Mouse (Mus musculus) limb, embryonic 12.5 days (tissue): ENCODE measurements around the gene Tmed5. TPM values are rescaled to one million over a fixed set of nuclear protein-coding genes. Genes with fewer than 3 reads are reported as not detected.
"Not testable (repeated sequence)": the region's sequence is repeated elsewhere in the genome, so short reads cannot be mapped to it uniquely, and the experiment has no call there.

Source experiments
- ATAC-seq: fragments of 200-750 bp; cut with Nextera tagmentation; 2 replicates; pipeline ENCODE4 v1.8.0; 2017; ENCODE audit warnings: low read depth, moderate TSS enrichment; ENCODE audit not compliant: insufficient number of reproducible peaks, insufficient read depth, low FRiP score, low TSS enrichment
- H3K27ac ChIP-seq: fragments of 300-500 bp; sonication (generic); 2 replicates; pipeline ENCODE4 v1.5.1; 2016; ENCODE audit warnings: mild to moderate bottlenecking, moderate library complexity
- H3K27me3 ChIP-seq: fragments of 300-500 bp; sonication (generic); 2 replicates; pipeline ENCODE4 v1.6.1; 2016; ENCODE audit warnings: mild to moderate bottlenecking, moderate library complexity
- H3K36me3 ChIP-seq: fragments of 300-500 bp; sonication (generic); 2 replicates; pipeline ENCODE4 v1.6.1; 2016; ENCODE audit warnings: mild to moderate bottlenecking, moderate library complexity
- H3K4me1 ChIP-seq: fragments of 300-500 bp; sonication (generic); replicated peaks from 2 replicates; pipeline ENCODE4 v1.6.1; 2016
- H3K4me2 ChIP-seq: fragments of 300-500 bp; sonication (generic); 2 replicates; pipeline ENCODE4 v1.6.1; 2016; ENCODE audit warnings: mild to moderate bottlenecking, moderate library complexity
- H3K4me3 ChIP-seq: fragments of 300-500 bp; sonication (generic); replicated peaks from 2 replicates; pipeline ENCODE4 v1.5.1; 2016; ENCODE audit warnings: mild to moderate bottlenecking
- H3K9ac ChIP-seq: fragments of 300-500 bp; sonication (generic); replicated peaks from 2 replicates; pipeline ENCODE4 v1.6.1; 2016; ENCODE audit warnings: mild to moderate bottlenecking, moderate library complexity
- H3K9me3 ChIP-seq: fragments of 300-500 bp; sonication (generic); 2 replicates; pipeline ENCODE4 v1.6.1; 2016; ENCODE audit warnings: mild to moderate bottlenecking, moderate library complexity
- WGBS: fragments of 180-500 bp; shearing (Covaris S2); methylation state at CpG from one replicate; pipeline ENCODE4 v1.1.7; 2016; 5-methylcytosine and 5-hydroxymethylcytosine counted together
- polyA plus RNA-seq: library from polyadenylated mRNA; unstranded; fragments of >200 nt; fragmentation: Nextera tagmentation; extraction: Ambion mirVana; gene quantifications from 2 replicates; pipeline ENCODE4 v1.2.1, GENCODE M21; 2016

Gene Tmed5
- polyA plus RNA-seq, 1 experiment from 2014 or later = 28.5 TPM

GRCm38 (mm10) chr5:108092731-108093130 is 39.7 kb downstream of the Tmed5 start:
- not testable (repeated sequence) for H3K4me2 ChIP-seq, H3K9me3 ChIP-seq, H3K27me3 ChIP-seq, H3K4me3 ChIP-seq, H3K27ac ChIP-seq, H3K4me1 ChIP-seq, H3K9ac ChIP-seq, ATAC-seq
- WGBS = 95% methylated on average over 8 of the region's 8 CpGs
- H3K36me3 ChIP-seq = peaks cover 74% of the 10 kb centered on the region

- peaks cover 81% of the 10 kb centered on the region for H3K36me3 ChIP-seq
- H3K9me3 ChIP-seq = no peaks in the 10 kb centered on the region
- H3K9ac ChIP-seq = no peak overlapping the region
- H3K4me1 ChIP-seq = no peaks in the 10 kb centered on the region
- no peak for ATAC-seq
- no peak overlapping the region for H3K4me3 ChIP-seq
- H3K4me2 ChIP-seq = no peak overlapping the region
- WGBS = 87% methylated on average over 2 of the region's 2 CpGs
- H3K27me3 ChIP-seq = no peaks in the 10 kb centered on the region
- no peak overlapping the region for H3K27ac ChIP-seq
These were observed 47.0 kb downstream of the Tmed5 start for GRCm38 (mm10) chr5:108085440-108085839.

- H3K27me3 ChIP-seq = no peaks in the 10 kb centered on the region
- no peak overlapping the region for H3K4me3 ChIP-seq
- H3K9me3 ChIP-seq = no peaks in the 10 kb centered on the region
- no peaks in the 10 kb centered on the region for H3K4me1 ChIP-seq
- no peak overlapping the region for H3K4me2 ChIP-seq
- no peak overlapping the region for H3K9ac ChIP-seq
- ATAC-seq = no peak
- H3K36me3 ChIP-seq = peaks cover 72% of the 10 kb centered on the region
- 55% methylated on average over 2 of the region's 2 CpGs for WGBS
- H3K27ac ChIP-seq = no peak overlapping the region
These were observed 50.0 kb downstream of the Tmed5 start for GRCm38 (mm10) chr5:108082380-108082779.

GRCm38 (mm10) chr5:108079603-108080002 is 52.8 kb downstream of the Tmed5 start:
- Histone ChIP-seq H3K4me3 (no peak overlapping the region), H3K27ac (no peak overlapping the region), H3K9me3 (peaks cover 7% of the 10 kb centered on the region), H3K4me2 (no peak overlapping the region), H3K36me3 (peaks cover 72% of the 10 kb centered on the region), H3K9ac (no peak overlapping the region), H3K4me1 (no peaks in the 10 kb centered on the region), H3K27me3 (no peaks in the 10 kb centered on the region)
- no peak for ATAC-seq

GRCm38 (mm10) chr5:108076833-108077540 is 55.4 kb downstream of the Tmed5 start:
- Histone ChIP-seq H3K4me2 (no peak overlapping the region), H3K4me3 (no peak overlapping the region), H3K27me3 (no peaks in the 10 kb centered on the region), H3K27ac (no peak overlapping the region), H3K9ac (no peak overlapping the region), H3K36me3 (peaks cover 72% of the 10 kb centered on the region), H3K9me3 (peaks cover 7% of the 10 kb centered on the region), H3K4me1 (no peaks in the 10 kb centered on the region)
- no peak for ATAC-seq
- 78% methylated on average over 6 of the region's 6 CpGs for WGBS

- H3K9me3 ChIP-seq = peaks cover 7% of the 10 kb centered on the region
- no peak overlapping the region for H3K27ac ChIP-seq
- ATAC-seq = no peak
- H3K36me3 ChIP-seq = peaks cover 73% of the 10 kb centered on the region
- no peaks in the 10 kb centered on the region for H3K27me3 ChIP-seq
- no peak overlapping the region for H3K4me3 ChIP-seq
- no peak overlapping the region for H3K4me2 ChIP-seq
- H3K4me1 ChIP-seq = no peaks in the 10 kb centered on the region
- no peak overlapping the region for H3K9ac ChIP-seq
These were observed 56.2 kb downstream of the Tmed5 start for GRCm38 (mm10) chr5:108076241-108076640.

- 100% methylated on average over 1 of the region's 1 CpGs for whole genome bisulfite sequencing
- H3K36me3 ChIP-seq = peaks cover 90% of the 10 kb centered on the region
These were observed 60.1 kb downstream of the Tmed5 start for GRCm38 (mm10) chr5:108072301-108072700.

GRCm38 (mm10) chr5:108065465-108066411 is 66.7 kb downstream of the Tmed5 start, which contains the start of gene Mtf2:
Gene Mtf2 (plus strand): TSS chr5:108065674.
- H3K4me1 ChIP-seq = peaks cover 10% of the 10 kb centered on the region; the same call in 1 of the 2 replicates
- under 1% methylated on average over 59 of the region's 59 CpGs for WGBS
- no peaks in the 10 kb centered on the region for H3K27me3 ChIP-seq
- H3K27ac ChIP-seq = peak within 1 kb of the TSS; percentile 96
- peak within 1 kb of the TSS; percentile 87 for H3K4me3 ChIP-seq
- H3K36me3 ChIP-seq = peaks cover 31% of the 10 kb centered on the region
- peak within 1 kb of the TSS; percentile 98 for H3K9ac ChIP-seq
- peak; percentile 94 for ATAC-seq
- peak within 1 kb of the TSS; percentile 70 for H3K4me2 ChIP-seq
- H3K9me3 ChIP-seq = no peaks in the 10 kb centered on the region

More at GRCm38 (mm10) chr5:108072301-108072700, 60.1 kb downstream of the Tmed5 start:
- Histone ChIP-seq H3K9ac (no peak overlapping the region), H3K27ac (no peak overlapping the region), H3K9me3 (peaks cover 7% of the 10 kb centered on the region), H3K27me3 (no peaks in the 10 kb centered on the region), H3K4me3 (no peak overlapping the region), H3K4me1 (peaks cover 4% of the 10 kb centered on the region; the same call in 1 of the 2 replicates), H3K4me2 (no peak overlapping the region)
- ATAC-seq = no peak

- no peak overlapping the region for H3K4me3 ChIP-seq
- H3K9ac ChIP-seq = no peak overlapping the region
- 0 out of 2 replicates have a peak, but pooled peaks cover 3% of the 10 kb centered on the region for H3K4me1 ChIP-seq
- no peak for ATAC-seq
- no peaks in the 10 kb centered on the region for H3K27me3 ChIP-seq
- no peaks in the 10 kb centered on the region for H3K36me3 ChIP-seq
- WGBS = 94% methylated on average over 9 of the region's 9 CpGs
- H3K9me3 ChIP-seq = no peaks in the 10 kb centered on the region
- H3K4me2 ChIP-seq = no peak overlapping the region
- H3K27ac ChIP-seq = no peak overlapping the region
These were observed 72.0 kb downstream of the Tmed5 start for GRCm38 (mm10) chr5:108060413-108060812.
